Mouse (Mus musculus) heart, embryonic 15.5 days (tissue): ENCODE data around the gene Degs2. TPM values are rescaled to one million over a fixed set of nuclear protein-coding genes. Genes with fewer than 3 reads are reported as not detected.

ENCODE experiments used
- microRNA counts: library from miRNA; unstranded; fragments of <30 nt; microRNA quantifications from one replicate; lab custom pipeline; 2016
- microRNA-seq: library from miRNA; unstranded; fragments of <30 nt; microRNA quantifications from one replicate; pipeline ENCODE4, GENCODE M21; 2016
- polyA plus RNA-seq: library from polyadenylated mRNA; unstranded; fragments of >200 nt; fragmentation: Nextera tagmentation; extraction: Ambion mirVana; gene quantifications from 2 replicates; pipeline ENCODE4 v1.2.1, GENCODE M21; 2015

Degs2 gene
- polyA plus RNA-seq, 1 experiment from 2014 or later, result 0.54 TPM

MicroRNA genes within 50 kb of the gene (microRNA counts, 519-probe panel; counts per million panel counts)
- microRNA mmu-miR-342-3p (lab: Ali Mortazavi, UCI) (3,457 counts per million, percentile 84 among the panel's probes with 10 or more counts), microRNA mmu-miR-342-5p (lab: Ali Mortazavi, UCI) (not detected)

Small RNA genes within 50 kb of the gene (microRNA-seq; reads per million reads assigned to microRNA genes)
- gene Gm23872 (not detected), gene Mir342 (2,986 reads per million, percentile 88 among the genes with 10 or more reads in this experiment)

Other genes with a start within 250 kb of the Degs2 start
- 33.8 and 43.2 TPM in 2 replicates for gene Evl, start 147.6 kb downstream of the Degs2 start, polyA plus RNA-seq
- gene Yy1, start 90.7 kb upstream of the Degs2 start, polyA plus RNA-seq, result 10.5 and 13.1 TPM in 2 replicates
- gene Slc25a29, start 133.6 kb upstream of the Degs2 start, polyA plus RNA-seq, result 3.1 and 5.3 TPM in 2 replicates
- 4.3 and 5.5 TPM in 2 replicates for gene Slc25a47, start 133.7 kb upstream of the Degs2 start, polyA plus RNA-seq
- gene Wdr25, start 191.3 kb upstream of the Degs2 start, polyA plus RNA-seq, result 3.8 and 6.9 TPM in 2 replicates
- 46.6 and 57.7 TPM in 2 replicates for gene Wars, start 191.9 kb upstream of the Degs2 start, polyA plus RNA-seq